Mouse (Mus musculus) cerebellum, adult 2 months (tissue): ENCODE data around the gene C1ql1.

Experiments
- CTCF ChIP-seq: fragments of 200-500 bp; IDR thresholded peaks from 2 replicates; pipeline ENCODE4 v1.5.1; 2011; ENCODE audit warnings: low read depth, mild to moderate bottlenecking, control low read depth, low read length, moderate library complexity, borderline replicate concordance; ENCODE audit not compliant: insufficient read depth
- POLR2A ChIP-seq: fragments of 200-500 bp; IDR thresholded peaks from 2 replicates; pipeline ENCODE4 v1.6.1; 2011; ENCODE audit warnings: low read length, control low read depth, borderline replicate concordance; ENCODE audit not compliant: insufficient read depth

GRCm38 (mm10) chr11:102939024-102939675, 7.3 kb downstream of the C1ql1 start:
- TF ChIP-seq CTCF = no peak
- TF ChIP-seq POLR2A = no peak
